Mouse (Mus musculus) testis, adult 2 months (tissue): ENCODE measurements around the gene Tph1.
"Not testable (repeated sequence)": the region's sequence is repeated elsewhere in the genome, so short reads cannot be mapped to it uniquely, and the experiment has no call there.

ENCODE experiments used
- CTCF ChIP-seq: fragments of 200-500 bp; IDR thresholded peaks from 2 replicates; pipeline ENCODE4 v1.5.1; 2012; ENCODE audit warnings: low read depth, mild to moderate bottlenecking, inconsistent platforms, low read length, moderate library complexity; ENCODE audit not compliant: control insufficient read depth, insufficient read depth, insufficient replicate concordance
- POLR2A ChIP-seq: fragments of 200-500 bp; IDR thresholded peaks from 2 replicates; pipeline ENCODE4 v1.6.1; 2012; ENCODE audit warnings: low read depth, mild to moderate bottlenecking, inconsistent platforms, low read length, moderate library complexity; ENCODE audit not compliant: control insufficient read depth

DNA sequence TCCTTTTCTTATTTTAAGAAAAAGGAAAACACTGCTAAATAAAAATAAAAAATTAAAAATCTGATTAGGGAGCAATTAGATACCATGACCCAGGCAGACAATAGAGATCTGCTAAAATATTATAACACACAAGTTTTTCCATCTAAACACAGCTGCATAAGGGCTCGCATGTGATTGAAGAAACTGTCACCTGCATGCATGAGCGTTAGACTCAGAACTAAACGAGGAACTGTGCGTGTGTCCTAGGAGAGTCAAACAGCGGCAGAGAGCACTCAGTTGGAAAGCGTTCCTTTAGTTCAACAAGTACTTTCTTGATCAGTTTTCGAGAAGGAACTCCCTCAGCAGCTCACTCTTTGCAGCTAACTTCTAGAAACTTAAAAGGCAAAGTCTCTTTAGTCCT is 6.7 kb upstream of the Tph1 start:
- not testable (repeated sequence) for TF ChIP-seq CTCF, POLR2A
